Mouse (Mus musculus): ENCODE measurements around the gene Gm20498. TPM values are rescaled to one million over a fixed set of nuclear protein-coding genes. Genes with fewer than 3 reads are reported as not detected.
"Not testable (repeated sequence)": the region's sequence is repeated elsewhere in the genome, so short reads cannot be mapped to it uniquely, and the experiment has no call there.

Gm20498 gene
- polyA plus RNA-seq, 1 experiment from 2014 or later, result 35.2 TPM

DNA sequence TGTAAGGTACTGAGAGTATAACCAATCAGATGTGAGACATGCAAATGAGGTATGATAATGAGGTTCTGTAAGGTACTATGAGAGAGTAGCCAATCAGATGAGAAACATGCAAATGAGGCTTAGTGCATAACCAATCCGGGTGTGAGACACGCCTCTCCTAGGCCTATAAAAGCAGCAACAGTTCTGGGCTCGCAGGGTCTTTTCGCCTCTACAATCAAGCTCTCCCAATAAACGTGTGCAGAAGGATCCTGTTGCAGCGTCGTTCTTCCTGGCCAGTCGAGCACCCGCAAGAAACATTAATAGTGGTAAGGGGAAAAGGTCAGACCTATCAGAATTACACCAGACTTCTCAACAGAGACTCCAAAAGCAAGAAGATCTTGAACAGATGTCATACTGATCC is 93.7 kb downstream of the Gm20498 start:
- not testable (repeated sequence) for H3K4me3 ChIP-seq (ENCODE audit: control insufficient read depth in 1 of 2, insufficient read depth in 1 of 2, low read depth in 1 of 2, low read length in 2 of 2); ATAC-seq (ENCODE audit: insufficient number of reproducible peaks, insufficient read depth, low FRiP score, low read depth); H3K36me3 ChIP-seq (ENCODE audit: control insufficient read depth, insufficient read depth, low read length); H3K9me3 ChIP-seq (ENCODE audit: control insufficient read depth, low read length); H3K9ac ChIP-seq (ENCODE audit: low read length); H3K27ac ChIP-seq (replicated peaks in 1 of 2; ENCODE audit: control insufficient read depth in 1 of 2, insufficient read depth in 1 of 2, low read depth in 2 of 2, low read length in 2 of 2); H3K4me1 ChIP-seq (ENCODE audit: control insufficient read depth in 2 of 2, insufficient read depth in 2 of 2, low read length in 2 of 2); H3K4me2 ChIP-seq (ENCODE audit: low read length); H3K27me3 ChIP-seq (ENCODE audit: control insufficient read depth, insufficient read depth, low read length)
- WGBS, result 97% methylated on average over 9 of the region's 9 CpGs

DNA sequence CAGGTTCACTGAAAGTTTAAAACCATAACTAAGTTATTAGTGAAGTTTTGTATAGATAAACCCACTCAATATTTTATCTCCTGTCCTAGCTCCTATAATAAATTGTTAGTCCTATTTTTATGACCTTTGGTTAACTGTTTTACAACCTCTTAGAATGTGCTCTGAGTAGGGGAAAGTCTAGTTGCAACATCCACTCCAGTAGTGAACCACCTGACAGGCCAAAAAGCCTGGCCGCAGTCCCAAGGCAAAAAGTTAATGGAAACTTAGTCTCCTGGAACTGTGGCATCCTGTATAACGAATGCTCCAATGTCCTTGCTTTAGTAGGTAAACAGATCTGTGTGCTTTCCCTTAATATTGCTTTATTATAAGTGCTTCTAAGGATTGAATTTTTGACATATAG is 97.9 kb downstream of the Gm20498 start:
- not testable (repeated sequence) for H3K4me3 ChIP-seq (ENCODE audit: control insufficient read depth in 1 of 2, insufficient read depth in 1 of 2, low read depth in 1 of 2, low read length in 2 of 2); H3K9ac ChIP-seq (ENCODE audit: low read length); H3K27me3 ChIP-seq (ENCODE audit: control insufficient read depth, insufficient read depth, low read length); H3K9me3 ChIP-seq (ENCODE audit: control insufficient read depth, low read length); ATAC-seq (ENCODE audit: insufficient number of reproducible peaks, insufficient read depth, low FRiP score, low read depth); H3K27ac ChIP-seq (replicated peaks in 1 of 2; ENCODE audit: control insufficient read depth in 1 of 2, insufficient read depth in 1 of 2, low read depth in 2 of 2, low read length in 2 of 2); H3K4me2 ChIP-seq (ENCODE audit: low read length); H3K4me1 ChIP-seq (ENCODE audit: control insufficient read depth in 2 of 2, insufficient read depth in 2 of 2, low read length in 2 of 2); H3K36me3 ChIP-seq (ENCODE audit: control insufficient read depth, insufficient read depth, low read length)
- WGBS, result 92% methylated on average over 2 of the region's 2 CpGs

GRCm38 (mm10) chr12:81421846-81422245 is 110.9 kb downstream of the Gm20498 start, which contains the start of gene Adam4:
Gene Adam4, minus strand, starts transcription at chr12:81421946.
- H3K4me1 ChIP-seq (ENCODE audit: control insufficient read depth in 2 of 2, insufficient read depth in 2 of 2, low read length in 2 of 2), result no peaks in the 10 kb centered on the region
- H3K9me3 ChIP-seq (ENCODE audit: control insufficient read depth, low read length), result 0 out of 2 replicates have a peak, but pooled peaks cover 10% of the 10 kb centered on the region
- H3K36me3 ChIP-seq (ENCODE audit: control insufficient read depth, insufficient read depth, low read length), result no peaks in the 10 kb centered on the region
- H3K4me2 ChIP-seq (ENCODE audit: low read length), result no peak within 1 kb of the TSS
- no peak within 1 kb of the TSS for H3K9ac ChIP-seq (ENCODE audit: low read length)
- H3K4me3 ChIP-seq (ENCODE audit: control insufficient read depth in 1 of 2, insufficient read depth in 1 of 2, low read depth in 1 of 2, low read length in 2 of 2), result no peak within 1 kb of the TSS
- no peak within 1 kb of the TSS for H3K27ac ChIP-seq (replicated peaks in 1 of 2; ENCODE audit: control insufficient read depth in 1 of 2, insufficient read depth in 1 of 2, low read depth in 2 of 2, low read length in 2 of 2)
- no peaks in the 10 kb centered on the region for H3K27me3 ChIP-seq (ENCODE audit: control insufficient read depth, insufficient read depth, low read length)
- no peak for ATAC-seq (ENCODE audit: insufficient number of reproducible peaks, insufficient read depth, low FRiP score, low read depth)
- 88% methylated on average over 1 of the region's 1 CpGs for WGBS

DNA sequence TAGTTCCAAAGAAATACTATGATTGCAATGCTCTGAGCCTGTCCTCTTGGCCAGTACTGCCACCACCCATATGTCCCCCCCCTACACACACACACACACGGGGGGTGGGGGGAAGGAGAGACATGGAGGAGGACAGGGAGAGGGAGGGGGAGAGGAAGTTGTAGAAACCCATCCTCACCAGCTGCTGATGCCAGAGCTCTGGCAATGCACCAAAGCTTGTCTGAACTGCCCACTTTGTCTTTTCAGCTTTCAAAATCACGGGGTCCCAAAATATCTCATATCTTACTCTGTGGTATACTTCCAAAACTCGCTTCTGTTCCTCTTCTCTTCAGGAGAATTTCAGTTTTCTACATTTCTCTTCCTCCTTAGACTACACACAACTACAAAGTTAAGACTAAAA is 119.5 kb downstream of the Gm20498 start:
- Histone ChIP-seq H3K4me1 (ENCODE audit: control insufficient read depth in 2 of 2, insufficient read depth in 2 of 2, low read length in 2 of 2) (no peaks in the 10 kb centered on the region), H3K27me3 (ENCODE audit: control insufficient read depth, insufficient read depth, low read length) (no peaks in the 10 kb centered on the region), H3K36me3 (ENCODE audit: control insufficient read depth, insufficient read depth, low read length) (no peaks in the 10 kb centered on the region), H3K27ac (replicated peaks in 1 of 2; ENCODE audit: control insufficient read depth in 1 of 2, insufficient read depth in 1 of 2, low read depth in 2 of 2, low read length in 2 of 2) (no peak overlapping the region), H3K4me2 (ENCODE audit: low read length) (no peak overlapping the region), H3K9ac (ENCODE audit: low read length) (no peak overlapping the region), H3K9me3 (ENCODE audit: control insufficient read depth, low read length) (no peaks in the 10 kb centered on the region), H3K4me3 (ENCODE audit: control insufficient read depth in 1 of 2, insufficient read depth in 1 of 2, low read depth in 1 of 2, low read length in 2 of 2) (no peak overlapping the region)
- WGBS, result 71% methylated on average over 3 of the region's 3 CpGs
- no peak for ATAC-seq (ENCODE audit: insufficient number of reproducible peaks, insufficient read depth, low FRiP score, low read depth)

GRCm38 (mm10) chr12:81408966-81409365 is 123.7 kb downstream of the Gm20498 start:
- WGBS, result 82% methylated on average over 3 of the region's 3 CpGs

GRCm38 (mm10) chr12:81402187-81402586 is 130.5 kb downstream of the Gm20498 start:
- Histone ChIP-seq H3K4me2 (ENCODE audit: low read length) (no peak overlapping the region), H3K4me1 (ENCODE audit: control insufficient read depth in 2 of 2, insufficient read depth in 2 of 2, low read length in 2 of 2) (no peaks in the 10 kb centered on the region), H3K27me3 (ENCODE audit: control insufficient read depth, insufficient read depth, low read length) (no peaks in the 10 kb centered on the region), H3K9me3 (ENCODE audit: control insufficient read depth, low read length) (no peaks in the 10 kb centered on the region), H3K9ac (ENCODE audit: low read length) (no peak overlapping the region), H3K4me3 (ENCODE audit: control insufficient read depth in 1 of 2, insufficient read depth in 1 of 2, low read depth in 1 of 2, low read length in 2 of 2) (no peak overlapping the region), H3K36me3 (ENCODE audit: control insufficient read depth, insufficient read depth, low read length) (no peaks in the 10 kb centered on the region), H3K27ac (replicated peaks in 1 of 2; ENCODE audit: control insufficient read depth in 1 of 2, insufficient read depth in 1 of 2, low read depth in 2 of 2, low read length in 2 of 2) (no peak overlapping the region)
- WGBS, result 17% methylated on average over 1 of the region's 1 CpGs
- ATAC-seq (ENCODE audit: insufficient number of reproducible peaks, insufficient read depth, low FRiP score, low read depth), result no peak

More at GRCm38 (mm10) chr12:81408966-81409365, 123.7 kb downstream of the Gm20498 start:
- H3K27ac ChIP-seq (replicated peaks in 1 of 2; ENCODE audit: control insufficient read depth in 1 of 2, insufficient read depth in 1 of 2, low read depth in 2 of 2, low read length in 2 of 2), result no peak overlapping the region
- H3K4me1 ChIP-seq (ENCODE audit: control insufficient read depth in 2 of 2, insufficient read depth in 2 of 2, low read length in 2 of 2), result no peaks in the 10 kb centered on the region
- H3K27me3 ChIP-seq (ENCODE audit: control insufficient read depth, insufficient read depth, low read length), result no peaks in the 10 kb centered on the region
- H3K4me2 ChIP-seq (ENCODE audit: low read length), result no peak overlapping the region
- no peak for ATAC-seq (ENCODE audit: insufficient number of reproducible peaks, insufficient read depth, low FRiP score, low read depth)
- no peak overlapping the region for H3K9ac ChIP-seq (ENCODE audit: low read length)
- no peak overlapping the region for H3K4me3 ChIP-seq (ENCODE audit: control insufficient read depth in 1 of 2, insufficient read depth in 1 of 2, low read depth in 1 of 2, low read length in 2 of 2)
- no peaks in the 10 kb centered on the region for H3K36me3 ChIP-seq (ENCODE audit: control insufficient read depth, insufficient read depth, low read length)
- no peaks in the 10 kb centered on the region for H3K9me3 ChIP-seq (ENCODE audit: control insufficient read depth, low read length)

DNA sequence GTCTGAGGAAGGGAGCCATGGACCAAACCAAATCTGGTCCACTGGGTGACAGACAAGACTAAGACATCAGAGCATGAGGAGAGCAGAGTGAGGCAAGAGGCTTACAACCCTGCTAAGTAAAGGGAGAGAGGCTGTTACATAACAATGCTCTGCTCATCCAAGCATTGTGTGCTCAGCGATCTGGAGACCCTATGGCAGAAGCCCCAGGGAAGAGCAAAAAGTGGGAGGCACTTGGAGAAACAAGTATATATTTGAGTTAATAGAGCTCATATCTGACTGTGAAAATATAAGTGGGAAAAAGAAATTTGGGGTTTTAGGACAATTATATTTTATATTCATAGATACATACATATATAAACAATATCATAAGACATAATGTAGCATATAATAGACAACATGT is 153.3 kb downstream of the Gm20498 start, which contains the start of gene Gm4787:
Gene Gm4787, minus strand, starts transcription at position 101 of the 400 bp plus-strand sequence.
- WGBS, result 97% methylated on average over 1 of the region's 1 CpGs
- not testable (repeated sequence) for H3K36me3 ChIP-seq (ENCODE audit: control insufficient read depth, insufficient read depth, low read length); H3K4me2 ChIP-seq (ENCODE audit: low read length); H3K4me1 ChIP-seq (ENCODE audit: control insufficient read depth in 2 of 2, insufficient read depth in 2 of 2, low read length in 2 of 2); H3K9me3 ChIP-seq (ENCODE audit: control insufficient read depth, low read length); H3K9ac ChIP-seq (ENCODE audit: low read length); H3K27ac ChIP-seq (replicated peaks in 1 of 2; ENCODE audit: control insufficient read depth in 1 of 2, insufficient read depth in 1 of 2, low read depth in 2 of 2, low read length in 2 of 2); H3K27me3 ChIP-seq (ENCODE audit: control insufficient read depth, insufficient read depth, low read length); ATAC-seq (ENCODE audit: insufficient number of reproducible peaks, insufficient read depth, low FRiP score, low read depth); H3K4me3 ChIP-seq (ENCODE audit: control insufficient read depth in 1 of 2, insufficient read depth in 1 of 2, low read depth in 1 of 2, low read length in 2 of 2)

DNA sequence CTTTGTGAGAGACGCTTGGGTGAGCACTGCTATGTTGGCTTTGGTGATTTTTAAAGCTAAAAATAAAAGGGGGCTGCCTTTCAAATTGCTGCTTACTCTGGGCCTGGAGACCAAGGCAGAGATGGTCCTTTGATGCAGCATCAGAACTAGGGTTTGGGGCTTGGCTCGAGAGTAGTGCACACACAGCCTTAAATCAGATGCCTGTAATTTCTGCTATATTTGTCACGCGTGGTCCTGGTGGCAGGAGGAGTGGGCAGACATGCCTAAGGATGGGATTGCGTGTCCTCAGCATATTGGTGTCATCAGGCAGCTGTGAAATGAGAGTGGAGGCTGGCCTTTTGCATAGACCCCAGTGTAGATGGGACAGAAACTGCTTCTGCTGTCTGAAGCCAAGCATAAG is 198.9 kb downstream of the Gm20498 start:
- WGBS, result 66% methylated on average over 5 of the region's 5 CpGs

More for the DNA sequence above, 198.9 kb downstream of the Gm20498 start:
- Histone ChIP-seq H3K36me3 (ENCODE audit: control insufficient read depth, insufficient read depth, low read length) (no peaks in the 10 kb centered on the region), H3K27me3 (ENCODE audit: control insufficient read depth, insufficient read depth, low read length) (peaks cover 38% of the 10 kb centered on the region), H3K4me2 (ENCODE audit: low read length) (peak overlapping the region; percentile 99; the same call in 1 of the 2 replicates), H3K9me3 (ENCODE audit: control insufficient read depth, low read length) (no peaks in the 10 kb centered on the region), H3K4me1 (ENCODE audit: control insufficient read depth in 2 of 2, insufficient read depth in 2 of 2, low read length in 2 of 2) (no peaks in the 10 kb centered on the region; a peak in 1 of 4 replicates), H3K27ac (replicated peaks in 1 of 2; ENCODE audit: control insufficient read depth in 1 of 2, insufficient read depth in 1 of 2, low read depth in 2 of 2, low read length in 2 of 2) (no peak overlapping the region), H3K4me3 (ENCODE audit: control insufficient read depth in 1 of 2, insufficient read depth in 1 of 2, low read depth in 1 of 2, low read length in 2 of 2) (no peak overlapping the region), H3K9ac (ENCODE audit: low read length) (no peak overlapping the region)
- no peak for ATAC-seq (ENCODE audit: insufficient number of reproducible peaks, insufficient read depth, low FRiP score, low read depth)

Data from heart, embryonic 14.5 days (tissue).